Mouse (Mus musculus): ENCODE measurements at regions not wholly inside any gene's neighbourhood (a gene's known extent, or its start where the extent isn't known, plus 50 kb on each side); places are given as distances from the start of the nearest gene placed in this dataset.
A peak's percentile ranks its signal among the peaks of the same experiment; 100 is the strongest.

- WGBS: 77% methylated on average over 5 of the region's 5 CpGs
- Histone ChIP-seq H3K9ac (ENCODE audit: low read length) (no peak overlapping the region), H3K36me3 (ENCODE audit: control insufficient read depth, insufficient read depth) (no peaks in the 10 kb centered on the region), H3K27ac (ENCODE audit: low read length) (no peak overlapping the region), H3K27me3 (ENCODE audit: control insufficient read depth, insufficient read depth, low read length) (no peaks in the 10 kb centered on the region), H3K4me3 (ENCODE audit: low read length) (no peak overlapping the region), H3K4me1 (ENCODE audit: control insufficient read depth, insufficient read depth, low read length) (0 out of 2 replicates have a peak, but pooled peaks cover 3% of the 10 kb centered on the region), H3K9me3 (replicated peaks; ENCODE audit: control insufficient read depth, low read length) (no peaks in the 10 kb centered on the region; the same call in 1 of the 2 replicates), H3K4me2 (ENCODE audit: low read depth, low read length) (no peak overlapping the region)
- ATAC-seq (replicated peaks; ENCODE audit: extremely low read depth, insufficient read depth, low FRiP score): no peak
Observed at GRCm38 (mm10) chr4:45610937-45611336, 78.7 kb upstream of the Shb start.

- 0 out of 2 replicates have a peak, but pooled peaks cover 3% of the 10 kb centered on the region for H3K4me1 ChIP-seq (ENCODE audit: control insufficient read depth, insufficient read depth, low read length)
- no peak overlapping the region for H3K27ac ChIP-seq (ENCODE audit: low read length)
- H3K4me3 ChIP-seq (ENCODE audit: low read length): no peak overlapping the region
- H3K4me2 ChIP-seq (ENCODE audit: low read depth, low read length): no peak overlapping the region
- ATAC-seq (replicated peaks; ENCODE audit: extremely low read depth, insufficient read depth, low FRiP score): no peak
- no peaks in the 10 kb centered on the region for H3K36me3 ChIP-seq (ENCODE audit: control insufficient read depth, insufficient read depth)
- no peaks in the 10 kb centered on the region; the same call in 1 of the 2 replicates for H3K9me3 ChIP-seq (replicated peaks; ENCODE audit: control insufficient read depth, low read length)
- H3K9ac ChIP-seq (ENCODE audit: low read length): no peak overlapping the region
- no peaks in the 10 kb centered on the region for H3K27me3 ChIP-seq (ENCODE audit: control insufficient read depth, insufficient read depth, low read length)
- WGBS: 27% methylated on average over 7 of the region's 7 CpGs
Observed at GRCm38 (mm10) chr4:45606578-45606977, 74.3 kb upstream of the Shb start.

- H3K4me1 ChIP-seq (ENCODE audit: control insufficient read depth, insufficient read depth, low read length): 0 out of 2 replicates have a peak, but pooled peaks cover 3% of the 10 kb centered on the region
- no peak overlapping the region for H3K9ac ChIP-seq (ENCODE audit: low read length)
- ATAC-seq (replicated peaks; ENCODE audit: extremely low read depth, insufficient read depth, low FRiP score): no peak
- H3K4me2 ChIP-seq (ENCODE audit: low read depth, low read length): no peak overlapping the region
- H3K4me3 ChIP-seq (ENCODE audit: low read length): no peak overlapping the region
- H3K9me3 ChIP-seq (replicated peaks; ENCODE audit: control insufficient read depth, low read length): no peaks in the 10 kb centered on the region; the same call in 1 of the 2 replicates
- no peaks in the 10 kb centered on the region for H3K27me3 ChIP-seq (ENCODE audit: control insufficient read depth, insufficient read depth, low read length)
- WGBS: 84% methylated on average over 4 of the region's 4 CpGs
- H3K36me3 ChIP-seq (ENCODE audit: control insufficient read depth, insufficient read depth): no peaks in the 10 kb centered on the region
- no peak overlapping the region for H3K27ac ChIP-seq (ENCODE audit: low read length)
Observed at GRCm38 (mm10) chr4:45605681-45606080, 73.4 kb upstream of the Shb start.

GRCm38 (mm10) chr4:45604271-45604800 is 72.1 kb upstream of the Shb start:
- Histone ChIP-seq H3K27ac (ENCODE audit: low read length) (no peak overlapping the region), H3K9me3 (replicated peaks; ENCODE audit: control insufficient read depth, low read length) (no peaks in the 10 kb centered on the region), H3K27me3 (ENCODE audit: control insufficient read depth, insufficient read depth, low read length) (no peaks in the 10 kb centered on the region), H3K4me1 (ENCODE audit: control insufficient read depth, insufficient read depth, low read length) (0 out of 2 replicates have a peak, but pooled peaks cover 3% of the 10 kb centered on the region), H3K36me3 (ENCODE audit: control insufficient read depth, insufficient read depth) (no peaks in the 10 kb centered on the region), H3K4me3 (ENCODE audit: low read length) (no peak overlapping the region), H3K9ac (ENCODE audit: low read length) (no peak overlapping the region), H3K4me2 (ENCODE audit: low read depth, low read length) (no peak overlapping the region)
- no peak for ATAC-seq (replicated peaks; ENCODE audit: extremely low read depth, insufficient read depth, low FRiP score)
- WGBS: 81% methylated on average over 5 of the region's 5 CpGs

- Histone ChIP-seq H3K27ac (ENCODE audit: low read length) (no peak overlapping the region), H3K9ac (ENCODE audit: low read length) (no peak overlapping the region), H3K36me3 (ENCODE audit: control insufficient read depth, insufficient read depth) (no peaks in the 10 kb centered on the region), H3K4me1 (ENCODE audit: control insufficient read depth, insufficient read depth, low read length) (no peaks in the 10 kb centered on the region), H3K4me2 (ENCODE audit: low read depth, low read length) (no peak overlapping the region), H3K4me3 (ENCODE audit: low read length) (no peak overlapping the region), H3K27me3 (ENCODE audit: control insufficient read depth, insufficient read depth, low read length) (no peaks in the 10 kb centered on the region; the same call in 1 of the 2 replicates), H3K9me3 (replicated peaks; ENCODE audit: control insufficient read depth, low read length) (peaks cover 2% of the 10 kb centered on the region)
- ATAC-seq (replicated peaks; ENCODE audit: extremely low read depth, insufficient read depth, low FRiP score): no peak
- 72% methylated on average over 9 of the region's 9 CpGs for WGBS
Observed at GRCm38 (mm10) chr4:45600520-45600919, 68.2 kb upstream of the Shb start.

- no peak for ATAC-seq (replicated peaks; ENCODE audit: extremely low read depth, insufficient read depth, low FRiP score)
- H3K9me3 ChIP-seq (replicated peaks; ENCODE audit: control insufficient read depth, low read length): peaks cover 4% of the 10 kb centered on the region
- H3K9ac ChIP-seq (ENCODE audit: low read length): no peak overlapping the region
- H3K27ac ChIP-seq (ENCODE audit: low read length): no peak overlapping the region
- 80% methylated on average over 3 of the region's 3 CpGs for WGBS
- no peak overlapping the region for H3K4me3 ChIP-seq (ENCODE audit: low read length)
- peaks cover 6% of the 10 kb centered on the region; the same call in 1 of the 2 replicates for H3K4me1 ChIP-seq (ENCODE audit: control insufficient read depth, insufficient read depth, low read length)
- no peaks in the 10 kb centered on the region; the same call in 1 of the 2 replicates for H3K27me3 ChIP-seq (ENCODE audit: control insufficient read depth, insufficient read depth, low read length)
- H3K36me3 ChIP-seq (ENCODE audit: control insufficient read depth, insufficient read depth): no peaks in the 10 kb centered on the region
- no peak overlapping the region for H3K4me2 ChIP-seq (ENCODE audit: low read depth, low read length)
Observed at GRCm38 (mm10) chr4:45593435-45593991, 61.2 kb upstream of the Shb start.

- Histone ChIP-seq H3K4me2 (ENCODE audit: low read depth, low read length) (no peak overlapping the region), H3K27me3 (ENCODE audit: control insufficient read depth, insufficient read depth, low read length) (no peaks in the 10 kb centered on the region; the same call in 1 of the 2 replicates), H3K36me3 (ENCODE audit: control insufficient read depth, insufficient read depth) (no peaks in the 10 kb centered on the region), H3K4me3 (ENCODE audit: low read length) (no peak overlapping the region), H3K4me1 (ENCODE audit: control insufficient read depth, insufficient read depth, low read length) (peaks cover 6% of the 10 kb centered on the region; the same call in 1 of the 2 replicates), H3K9ac (ENCODE audit: low read length) (no peak overlapping the region), H3K9me3 (replicated peaks; ENCODE audit: control insufficient read depth, low read length) (peaks cover 4% of the 10 kb centered on the region), H3K27ac (ENCODE audit: low read length) (no peak overlapping the region)
- 61% methylated on average over 2 of the region's 2 CpGs for WGBS
- ATAC-seq (replicated peaks; ENCODE audit: extremely low read depth, insufficient read depth, low FRiP score): no peak
Observed at GRCm38 (mm10) chr4:45592766-45593165, 60.5 kb upstream of the Shb start.

- Histone ChIP-seq H3K27me3 (ENCODE audit: control insufficient read depth, insufficient read depth, low read length) (no peaks in the 10 kb centered on the region; the same call in 1 of the 2 replicates), H3K36me3 (ENCODE audit: control insufficient read depth, insufficient read depth) (no peaks in the 10 kb centered on the region), H3K27ac (ENCODE audit: low read length) (no peak overlapping the region), H3K9ac (ENCODE audit: low read length) (peak overlapping the region; percentile 70), H3K4me3 (ENCODE audit: low read length) (peak overlapping the region; percentile 48), H3K4me1 (ENCODE audit: control insufficient read depth, insufficient read depth, low read length) (peaks cover 6% of the 10 kb centered on the region; the same call in 1 of the 2 replicates), H3K4me2 (ENCODE audit: low read depth, low read length) (peak overlapping the region; percentile 77), H3K9me3 (replicated peaks; ENCODE audit: control insufficient read depth, low read length) (peaks cover 8% of the 10 kb centered on the region)
- ATAC-seq (replicated peaks; ENCODE audit: extremely low read depth, insufficient read depth, low FRiP score): no peak
- WGBS: 12% methylated on average over 23 of the region's 23 CpGs
Observed at GRCm38 (mm10) chr4:45591405-45592315, 59.4 kb upstream of the Shb start.

Data from heart, embryonic 16.5 days (tissue).